Mouse (Mus musculus): ENCODE results near the gene Klhl25.

DNA sequence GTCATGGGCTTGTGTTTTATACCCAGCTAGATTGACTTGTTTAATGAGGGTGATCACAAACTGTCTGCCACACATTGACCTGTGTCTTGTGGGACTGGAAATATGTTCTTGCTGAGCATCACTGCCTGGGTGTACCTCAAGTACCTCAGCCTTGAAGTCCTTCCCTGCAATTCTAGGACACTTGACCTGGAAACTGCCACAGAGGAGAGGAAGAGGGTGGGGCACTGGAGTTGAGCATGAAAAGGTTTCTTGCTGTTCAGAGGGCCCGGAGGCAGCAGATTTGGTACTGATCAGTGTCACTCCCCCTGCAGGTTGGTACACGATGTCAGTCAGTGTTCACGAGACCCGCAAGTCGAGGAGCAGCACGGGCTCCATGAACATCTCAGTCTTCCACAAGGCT, 16.9 kb downstream of the Klhl25 start:
- no peak for TF ChIP-seq MYOG (IDR thresholded peaks at IDR 0.05; ENCODE audit: control insufficient read depth, extremely low read depth, insufficient read length)
- no peak for TF ChIP-seq USF1 (IDR thresholded peaks at IDR 0.05; ENCODE audit: low read depth)
- TF ChIP-seq CTCF (IDR thresholded peaks at IDR 0.05; ENCODE audit: control insufficient read depth, insufficient read depth, insufficient read length): no peak
- TF ChIP-seq MAX (IDR thresholded peaks at IDR 0.05): no peak
- TF ChIP-seq MYOD1 (IDR thresholded peaks at IDR 0.05; ENCODE audit: control insufficient read depth, insufficient read length, low read depth): no peak
- no peak for TF ChIP-seq CEBPB (IDR thresholded peaks at IDR 0.05; ENCODE audit: low read depth)

Measured in C2C12 (cell line).